Mouse (Mus musculus): Measurements from ENCODE around the gene Pxn.

DNA sequence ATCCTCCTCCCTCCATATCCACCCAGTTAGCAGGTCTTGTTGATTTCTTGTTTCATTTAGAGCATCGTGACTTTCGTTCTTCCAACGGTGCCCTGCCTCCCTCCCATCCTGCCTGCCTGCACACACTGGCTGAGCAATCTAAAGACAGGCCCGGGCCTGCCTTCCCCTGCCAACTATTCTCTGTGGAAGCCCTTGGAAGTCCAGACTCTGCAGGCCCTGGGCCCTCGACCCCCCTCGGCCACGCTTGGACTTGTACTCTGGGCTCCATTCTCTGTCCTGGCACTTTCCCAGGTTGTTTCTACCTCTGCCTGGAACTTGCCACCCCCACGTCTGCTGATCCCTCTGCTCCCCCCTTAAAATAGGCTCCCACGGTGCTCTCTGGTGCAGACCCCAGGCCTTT is 19.5 kb downstream of the Pxn start:
- TF ChIP-seq MAFK (IDR thresholded peaks at IDR 0.05; ENCODE audit: insufficient read depth, low read depth, low read length): no peak
- TF ChIP-seq ZNF384 (IDR thresholded peaks at IDR 0.05; ENCODE audit: low read depth, low read length): no peak
- no peak for TF ChIP-seq HCFC1 (IDR thresholded peaks at IDR 0.05; ENCODE audit: borderline replicate concordance, insufficient read depth, low read length)
- no peak for TF ChIP-seq CHD2 (IDR thresholded peaks at IDR 0.05; ENCODE audit: low read depth, low read length)
- no peak for TF ChIP-seq ZC3H11A (IDR thresholded peaks at IDR 0.05; ENCODE audit: borderline replicate concordance, low read depth, low read length)
